Mouse (Mus musculus) embryonic facial prominence, embryonic 15.5 days (tissue): ENCODE results near the gene Gm19935. TPM values are rescaled to one million over a fixed set of nuclear protein-coding genes. Genes with fewer than 3 reads are reported as not detected.

Source experiments
- ATAC-seq: fragments of 200-750 bp; cut with Nextera tagmentation; 2 replicates; pipeline ENCODE4 v1.8.0; 2017; ENCODE audit warnings: low read depth, moderate TSS enrichment; ENCODE audit not compliant: insufficient number of reproducible peaks, low FRiP score, low TSS enrichment
- H3K27ac ChIP-seq: fragments of 300-500 bp; sonication (generic); replicated peaks from 2 replicates; pipeline ENCODE4 v1.5.1; 2015; ENCODE audit warnings: mild to moderate bottlenecking, inconsistent platforms
- H3K27me3 ChIP-seq: fragments of 300-500 bp; sonication (generic); 2 replicates; pipeline ENCODE4 v1.6.1; 2015; ENCODE audit warnings: inconsistent platforms
- H3K36me3 ChIP-seq: fragments of 300-500 bp; sonication (generic); 2 replicates; pipeline ENCODE4 v1.6.1; 2015; ENCODE audit warnings: mild to moderate bottlenecking, inconsistent platforms
- H3K4me1 ChIP-seq: fragments of 300-500 bp; sonication (generic); 2 replicates; pipeline ENCODE4 v1.6.1; 2015; ENCODE audit warnings: inconsistent platforms
- H3K4me2 ChIP-seq: fragments of 300-500 bp; sonication (generic); replicated peaks from 2 replicates; pipeline ENCODE4 v1.6.1; 2015; ENCODE audit warnings: mild to moderate bottlenecking, inconsistent platforms
- H3K4me3 ChIP-seq: fragments of 300-500 bp; sonication (generic); replicated peaks from 2 replicates; pipeline ENCODE4 v1.5.1; 2015; ENCODE audit warnings: mild to moderate bottlenecking, inconsistent platforms
- H3K9ac ChIP-seq: fragments of 300-500 bp; sonication (generic); 2 replicates; pipeline ENCODE4 v1.6.1; 2015; ENCODE audit warnings: inconsistent platforms
- H3K9me3 ChIP-seq: fragments of 300-500 bp; sonication (generic); replicated peaks from 2 replicates; pipeline ENCODE4 v1.6.1; 2016; ENCODE audit warnings: inconsistent platforms
- WGBS: fragments of 180-500 bp; shearing (Covaris S2); methylation state at CpG from one replicate; pipeline ENCODE4 v1.1.7; 2015; 5-methylcytosine and 5-hydroxymethylcytosine counted together
- polyA plus RNA-seq: library from polyadenylated mRNA; unstranded; fragments of >200 nt; fragmentation: Nextera tagmentation; extraction: Ambion mirVana; gene quantifications from 2 replicates; pipeline ENCODE4 v1.2.1, GENCODE M21; 2015

Gene Gm19935
- polyA plus RNA-seq, 1 experiment from 2014 or later, result 6.7 TPM

GRCm38 (mm10) chr8:90844179-90844967 is 27.2 kb upstream of the Gm19935 start:
- Histone ChIP-seq H3K4me3 (no peak overlapping the region), H3K27ac (no peak overlapping the region), H3K27me3 (no peaks in the 10 kb centered on the region), H3K9ac (no peak overlapping the region), H3K36me3 (0 out of 2 replicates have a peak, but pooled peaks cover 3% of the 10 kb centered on the region), H3K9me3 (no peaks in the 10 kb centered on the region), H3K4me1 (peaks cover 17% of the 10 kb centered on the region), H3K4me2 (no peak overlapping the region)
- no peak for ATAC-seq
- whole genome bisulfite sequencing, result 74% methylated on average over 9 of the region's 9 CpGs

- no peak overlapping the region for H3K9ac ChIP-seq
- no peak for ATAC-seq
- no peak overlapping the region for H3K27ac ChIP-seq
- H3K36me3 ChIP-seq, result 0 out of 2 replicates have a peak, but pooled peaks cover 3% of the 10 kb centered on the region
- no peaks in the 10 kb centered on the region for H3K27me3 ChIP-seq
- no peak overlapping the region for H3K4me3 ChIP-seq
- no peak overlapping the region for H3K4me2 ChIP-seq
- H3K9me3 ChIP-seq, result no peaks in the 10 kb centered on the region
- WGBS, result 76% methylated on average over 6 of the region's 6 CpGs
- H3K4me1 ChIP-seq, result peaks cover 19% of the 10 kb centered on the region
Observed at GRCm38 (mm10) chr8:90843127-90843526, 25.9 kb upstream of the Gm19935 start.

- Histone ChIP-seq H3K9ac (no peak overlapping the region), H3K9me3 (no peaks in the 10 kb centered on the region), H3K27ac (peak overlapping the region; percentile 55; the same call in 1 of the 2 replicates), H3K4me1 (peaks cover 19% of the 10 kb centered on the region), H3K36me3 (0 out of 2 replicates have a peak, but pooled peaks cover 3% of the 10 kb centered on the region), H3K4me2 (no peak overlapping the region), H3K4me3 (no peak overlapping the region), H3K27me3 (no peaks in the 10 kb centered on the region)
- WGBS, result 53% methylated on average over 13 of the region's 13 CpGs
- no peak for ATAC-seq
Observed at GRCm38 (mm10) chr8:90841321-90841720, 24.1 kb upstream of the Gm19935 start.

- 55% methylated on average over 11 of the region's 11 CpGs for WGBS
- H3K27ac ChIP-seq, result peak overlapping the region; percentile 65
- H3K4me1 ChIP-seq, result peaks cover 19% of the 10 kb centered on the region
- H3K4me2 ChIP-seq, result no peak overlapping the region
- H3K36me3 ChIP-seq, result no peaks in the 10 kb centered on the region
- H3K9ac ChIP-seq, result no peak overlapping the region
- no peak overlapping the region for H3K4me3 ChIP-seq
- ATAC-seq, result no peak
- H3K27me3 ChIP-seq, result no peaks in the 10 kb centered on the region
- no peaks in the 10 kb centered on the region for H3K9me3 ChIP-seq
Observed at GRCm38 (mm10) chr8:90839725-90840714, 22.8 kb upstream of the Gm19935 start.

GRCm38 (mm10) chr8:90837440-90837839 is 20.2 kb upstream of the Gm19935 start:
- WGBS, result 85% methylated on average over 6 of the region's 6 CpGs
- no peak overlapping the region for H3K4me3 ChIP-seq
- H3K4me2 ChIP-seq, result no peak overlapping the region
- peaks cover 19% of the 10 kb centered on the region for H3K4me1 ChIP-seq
- no peaks in the 10 kb centered on the region for H3K27me3 ChIP-seq
- no peak for ATAC-seq
- H3K9me3 ChIP-seq, result no peaks in the 10 kb centered on the region
- H3K27ac ChIP-seq, result no peak overlapping the region
- H3K9ac ChIP-seq, result no peak overlapping the region
- no peaks in the 10 kb centered on the region for H3K36me3 ChIP-seq

GRCm38 (mm10) chr8:90834321-90834672 is 17.1 kb upstream of the Gm19935 start:
- Histone ChIP-seq H3K4me2 (no peak overlapping the region), H3K4me3 (no peak overlapping the region), H3K36me3 (no peaks in the 10 kb centered on the region), H3K4me1 (peaks cover 23% of the 10 kb centered on the region), H3K27me3 (no peaks in the 10 kb centered on the region), H3K27ac (no peak overlapping the region), H3K9ac (no peak overlapping the region), H3K9me3 (no peaks in the 10 kb centered on the region)
- 57% methylated on average over 3 of the region's 3 CpGs for WGBS
- no peak for ATAC-seq

GRCm38 (mm10) chr8:90833628-90834320 is 16.6 kb upstream of the Gm19935 start:
- peaks cover 26% of the 10 kb centered on the region for H3K4me1 ChIP-seq
- no peaks in the 10 kb centered on the region for H3K9me3 ChIP-seq
- no peak overlapping the region for H3K4me2 ChIP-seq
- H3K9ac ChIP-seq, result no peak overlapping the region
- H3K4me3 ChIP-seq, result no peak overlapping the region
- ATAC-seq, result no peak
- H3K36me3 ChIP-seq, result no peaks in the 10 kb centered on the region
- WGBS, result 56% methylated on average over 6 of the region's 6 CpGs
- H3K27ac ChIP-seq, result no peak overlapping the region
- no peaks in the 10 kb centered on the region for H3K27me3 ChIP-seq

- Histone ChIP-seq H3K36me3 (no peaks in the 10 kb centered on the region), H3K9ac (no peak overlapping the region), H3K4me2 (no peak overlapping the region), H3K27ac (0 out of 2 replicates have a peak overlapping the region, but pooled peaks have one; percentile 7), H3K27me3 (no peaks in the 10 kb centered on the region), H3K9me3 (no peaks in the 10 kb centered on the region), H3K4me1 (peaks cover 34% of the 10 kb centered on the region), H3K4me3 (no peak overlapping the region)
- 47% methylated on average over 5 of the region's 5 CpGs for WGBS
- no peak for ATAC-seq
Observed at GRCm38 (mm10) chr8:90832576-90833289, 15.5 kb upstream of the Gm19935 start.

- no peak for ATAC-seq
- Histone ChIP-seq H3K9me3 (no peaks in the 10 kb centered on the region), H3K4me3 (no peak overlapping the region), H3K36me3 (no peaks in the 10 kb centered on the region), H3K4me2 (no peak overlapping the region), H3K27me3 (no peaks in the 10 kb centered on the region), H3K4me1 (peaks cover 34% of the 10 kb centered on the region), H3K9ac (no peak overlapping the region), H3K27ac (no peak overlapping the region)
- WGBS, result 63% methylated on average over 8 of the region's 8 CpGs
Observed at GRCm38 (mm10) chr8:90830980-90831379, 13.8 kb upstream of the Gm19935 start.

GRCm38 (mm10) chr8:90829825-90830224 is 12.6 kb upstream of the Gm19935 start:
- Histone ChIP-seq H3K27ac (peak overlapping the region; percentile 84; the same call in 1 of the 2 replicates), H3K4me1 (peaks cover 34% of the 10 kb centered on the region), H3K9me3 (no peaks in the 10 kb centered on the region), H3K36me3 (no peaks in the 10 kb centered on the region), H3K27me3 (no peaks in the 10 kb centered on the region), H3K9ac (no peak overlapping the region), H3K4me2 (peak overlapping the region; percentile 67), H3K4me3 (peak overlapping the region; percentile 59)
- no peak for ATAC-seq
- 85% methylated on average over 1 of the region's 1 CpGs for WGBS
